Mouse (Mus musculus): ENCODE data around the gene 2810459M11Rik.
"Not testable (repeated sequence)": the region's sequence is repeated elsewhere in the genome, so short reads cannot be mapped to it uniquely, and the experiment has no call there.

The 2810459M11Rik gene

GRCm38 (mm10) chr1:86045848-86046805 is at the start of gene 2810459M11Rik:
TSS of gene 2810459M11Rik (plus strand) at chr1:86045863.
- peak; percentile 22 for DNase-seq

GRCm38 (mm10) chr1:85997221-85997620 is 48.4 kb upstream of the 2810459M11Rik start:
- no peak for DNase-seq

GRCm38 (mm10) chr1:85998012-85998411 is 47.7 kb upstream of the 2810459M11Rik start:
- no peak for DNase-seq

DNA sequence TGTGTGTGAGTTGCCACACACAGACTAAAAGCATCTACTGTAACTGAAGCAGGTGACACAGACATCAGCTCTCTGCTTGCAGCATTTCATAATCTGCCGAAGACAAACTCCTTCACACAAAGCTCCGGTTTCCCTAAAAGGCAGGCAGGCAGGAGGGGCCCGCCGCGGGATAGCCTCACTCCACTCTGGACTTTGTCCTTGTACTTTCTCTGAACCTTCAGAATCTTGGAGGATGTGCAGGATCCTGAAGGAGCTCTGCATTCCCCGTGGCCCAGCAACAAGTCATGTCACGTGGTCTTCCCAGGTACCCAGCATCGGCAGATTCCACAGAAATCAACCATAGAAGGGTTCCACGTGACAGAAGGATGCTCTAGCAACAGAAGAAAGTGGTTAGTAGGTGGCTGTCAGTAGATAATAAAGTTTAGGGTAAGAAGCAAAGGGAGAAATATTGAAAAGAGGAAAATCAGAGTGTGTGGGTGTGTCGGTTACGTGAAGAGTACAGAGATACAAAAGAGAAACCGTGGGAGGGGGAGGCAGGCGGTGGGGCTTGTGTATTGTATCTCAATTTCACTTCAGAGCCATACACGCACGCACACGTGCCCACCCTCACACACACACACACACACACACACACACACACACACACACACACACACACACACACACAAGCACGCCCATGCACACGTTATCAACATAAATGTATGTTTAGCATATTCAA is 45.7 kb upstream of the 2810459M11Rik start:
- no peak for DNase-seq

- no peak for DNase-seq
Measured at GRCm38 (mm10) chr1:86005540-86005939, 40.1 kb upstream of the 2810459M11Rik start.

DNA sequence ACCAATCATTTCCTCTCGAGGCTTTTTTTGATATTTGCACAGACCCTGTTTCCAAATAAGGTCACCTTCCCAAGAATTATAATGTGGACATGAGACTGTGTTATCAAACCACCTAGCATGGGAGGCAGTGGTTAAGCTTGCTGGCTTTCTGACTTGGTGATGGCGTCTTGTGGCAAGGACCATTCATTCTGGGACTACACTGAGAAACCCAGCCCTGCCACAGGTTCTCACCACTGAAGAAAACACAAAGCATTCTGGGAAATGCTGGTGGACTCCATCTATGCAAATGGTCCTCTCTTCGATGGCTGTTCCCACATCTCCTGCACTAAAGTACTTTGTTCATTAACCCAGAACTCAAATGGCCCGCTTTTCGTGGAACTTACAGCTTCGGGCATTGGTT is 39.6 kb upstream of the 2810459M11Rik start:
- no peak for DNase-seq

DNA sequence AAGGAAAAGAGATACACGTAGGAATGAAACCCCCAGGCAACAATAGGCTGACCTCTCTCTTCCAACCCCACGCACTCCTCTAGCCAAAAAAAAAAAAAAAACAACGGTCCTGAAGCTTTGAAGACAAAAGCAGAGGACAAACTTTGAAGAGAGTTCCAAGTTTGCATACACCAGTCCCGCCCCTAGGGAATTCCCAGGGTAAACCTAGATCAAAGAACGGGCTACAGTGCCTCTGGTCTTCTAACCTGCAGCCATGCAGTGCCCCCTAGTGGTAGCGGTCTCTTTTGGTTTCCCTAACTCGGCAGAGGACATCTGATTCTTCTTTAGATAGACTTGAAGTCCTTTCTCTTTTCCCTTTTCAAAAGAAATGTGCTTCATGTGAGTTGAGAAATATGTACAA is 37.9 kb upstream of the 2810459M11Rik start:
- DNase-seq: peak; percentile 95

GRCm38 (mm10) chr1:86015758-86016157 is 29.9 kb upstream of the 2810459M11Rik start:
- DNase-seq: not testable (repeated sequence)

GRCm38 (mm10) chr1:86016516-86016915 is 29.1 kb upstream of the 2810459M11Rik start, which contains the start of gene Spata3:
TSS of gene Spata3 (plus strand) at chr1:86016816.
- no peak for DNase-seq

GRCm38 (mm10) chr1:86018235-86019055 is 27.2 kb upstream of the 2810459M11Rik start:
- DNase-seq: peak; percentile 38

GRCm38 (mm10) chr1:86021365-86021989 is 24.2 kb upstream of the 2810459M11Rik start:
- DNase-seq: no peak

GRCm38 (mm10) chr1:86032273-86032987 is 13.2 kb upstream of the 2810459M11Rik start:
- no peak for DNase-seq

- peak; percentile 31 for DNase-seq
Measured at GRCm38 (mm10) chr1:86038191-86038951, 7.3 kb upstream of the 2810459M11Rik start.

GRCm38 (mm10) chr1:86040131-86040530 is 5.5 kb upstream of the 2810459M11Rik start:
- DNase-seq: no peak

- no peak for DNase-seq
Measured at GRCm38 (mm10) chr1:86040817-86041216, 4.8 kb upstream of the 2810459M11Rik start.

DNA sequence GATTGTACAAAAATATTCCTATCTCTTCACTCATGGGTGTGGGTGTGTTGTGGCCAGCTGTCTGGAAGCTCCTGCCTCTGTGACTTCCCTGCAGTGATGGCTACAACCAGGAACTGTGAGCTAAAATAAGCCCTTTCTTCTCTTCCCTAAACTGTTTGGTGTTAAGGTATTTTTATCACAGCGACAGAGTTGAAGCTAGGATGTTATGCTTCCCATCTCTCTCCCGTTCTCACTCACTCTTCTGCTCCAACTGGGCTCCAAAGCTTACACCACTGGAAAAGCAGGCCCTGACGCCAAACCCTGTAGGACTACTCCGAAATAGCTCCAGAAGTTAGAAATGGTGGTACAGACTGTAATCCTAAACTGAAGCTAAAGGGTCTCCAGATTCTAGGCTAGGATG is 607 bp upstream of the 2810459M11Rik start:
- no peak for DNase-seq

DNA sequence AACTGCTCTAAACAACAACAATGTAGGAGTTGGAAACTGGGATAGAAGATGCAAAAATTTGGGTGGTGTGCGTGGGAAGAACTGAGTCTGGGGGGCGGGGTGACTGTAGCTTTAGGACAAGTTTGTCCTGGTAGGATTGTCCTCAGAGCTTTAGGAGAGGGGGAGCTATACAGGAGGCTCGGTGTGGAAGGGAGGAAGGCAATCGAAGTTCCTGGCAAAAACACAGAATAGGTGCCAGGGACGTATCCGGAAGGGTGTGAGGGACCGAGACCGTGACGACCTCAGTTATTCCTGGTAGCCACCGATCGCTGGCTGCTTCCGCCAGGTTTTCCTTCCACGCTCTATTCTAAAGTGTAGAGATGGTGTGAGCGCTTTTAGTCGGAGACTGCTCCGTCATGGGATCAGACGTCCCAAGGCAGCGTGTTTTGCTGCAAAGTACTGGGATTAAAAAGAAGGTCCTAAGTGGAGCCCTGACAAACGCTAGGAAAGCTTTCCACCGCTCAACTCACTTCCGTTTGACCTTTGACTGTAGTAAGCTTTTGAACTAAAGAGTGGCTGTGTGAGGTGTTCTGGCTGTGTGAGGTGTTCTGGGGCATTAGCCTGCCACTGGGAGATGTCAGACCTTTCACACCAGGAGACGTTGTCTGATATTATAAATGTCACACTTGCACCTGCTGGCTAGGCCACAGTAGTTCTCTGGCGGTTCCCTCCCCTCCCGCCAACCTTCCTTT is 1.3 kb downstream of the 2810459M11Rik start:
- no peak for DNase-seq

- DNase-seq: no peak
Measured at GRCm38 (mm10) chr1:86048231-86048630, 2.6 kb downstream of the 2810459M11Rik start.

- DNase-seq: no peak
Measured at GRCm38 (mm10) chr1:86048744-86049143, 3.1 kb downstream of the 2810459M11Rik start.
